Mouse (Mus musculus): ENCODE measurements around the gene B3galt1. TPM values are rescaled to one million over a fixed set of nuclear protein-coding genes. Genes with fewer than 3 reads are reported as not detected.

B3galt1 gene
- polyA plus RNA-seq, 1 experiment from 2014 or later, result 51.2 TPM

GRCm38 (mm10) chr2:67567141-67567680, 1.5 kb downstream of the B3galt1 start:
- 11% methylated on average over 8 of the region's 8 CpGs for WGBS
- no peak for ATAC-seq

GRCm38 (mm10) chr2:67576634-67577033, 11.0 kb downstream of the B3galt1 start:
- no peak overlapping the region for H3K9ac ChIP-seq (ENCODE audit: low read depth, low read length)
- H3K4me3 ChIP-seq (ENCODE audit: low read depth, low read length), result no peak overlapping the region
- WGBS, result 42% methylated on average over 2 of the region's 2 CpGs
- H3K27me3 ChIP-seq (ENCODE audit: control insufficient read depth, insufficient read depth, low read depth, low read length), result no peaks in the 10 kb centered on the region
- H3K36me3 ChIP-seq (ENCODE audit: control insufficient read depth, insufficient read depth, low read length), result no peaks in the 10 kb centered on the region
- no peak overlapping the region for H3K27ac ChIP-seq (ENCODE audit: low read length)
- 0 out of 2 replicates have a peak, but pooled peaks cover 3% of the 10 kb centered on the region for H3K4me1 ChIP-seq (ENCODE audit: control insufficient read depth, insufficient read depth, low read length)
- no peaks in the 10 kb centered on the region for H3K9me3 ChIP-seq (replicated peaks; ENCODE audit: control insufficient read depth, low read length, poor library complexity, severe bottlenecking)
- ATAC-seq, result no peak
- H3K4me2 ChIP-seq (ENCODE audit: low read length), result no peak overlapping the region

More at GRCm38 (mm10) chr2:67567141-67567680, 1.5 kb downstream of the B3galt1 start:
- Histone ChIP-seq H3K4me3 (ENCODE audit: low read depth, low read length) (peak overlapping the region; percentile 85), H3K9me3 (replicated peaks; ENCODE audit: control insufficient read depth, low read length, poor library complexity, severe bottlenecking) (no peaks in the 10 kb centered on the region), H3K27me3 (ENCODE audit: control insufficient read depth, insufficient read depth, low read depth, low read length) (no peaks in the 10 kb centered on the region), H3K4me2 (ENCODE audit: low read length) (peak overlapping the region; percentile 81), H3K9ac (ENCODE audit: low read depth, low read length) (peak overlapping the region; percentile 18), H3K4me1 (ENCODE audit: control insufficient read depth, insufficient read depth, low read length) (peaks cover 11% of the 10 kb centered on the region), H3K27ac (ENCODE audit: low read length) (no peak overlapping the region), H3K36me3 (ENCODE audit: control insufficient read depth, insufficient read depth, low read length) (no peaks in the 10 kb centered on the region)

GRCm38 (mm10) chr2:67583091-67583490, 17.4 kb downstream of the B3galt1 start:
- Histone ChIP-seq H3K4me1 (ENCODE audit: control insufficient read depth, insufficient read depth, low read length) (0 out of 2 replicates have a peak, but pooled peaks cover 2% of the 10 kb centered on the region), H3K9me3 (replicated peaks; ENCODE audit: control insufficient read depth, low read length, poor library complexity, severe bottlenecking) (no peaks in the 10 kb centered on the region), H3K4me2 (ENCODE audit: low read length) (no peak overlapping the region), H3K9ac (ENCODE audit: low read depth, low read length) (no peak overlapping the region), H3K27me3 (ENCODE audit: control insufficient read depth, insufficient read depth, low read depth, low read length) (no peaks in the 10 kb centered on the region), H3K4me3 (ENCODE audit: low read depth, low read length) (no peak overlapping the region), H3K27ac (ENCODE audit: low read length) (no peak overlapping the region), H3K36me3 (ENCODE audit: control insufficient read depth, insufficient read depth, low read length) (no peaks in the 10 kb centered on the region)
- 12% methylated on average over 2 of the region's 2 CpGs for WGBS
- no peak for ATAC-seq

- Histone ChIP-seq H3K27ac (ENCODE audit: low read length) (no peak overlapping the region), H3K4me2 (ENCODE audit: low read length) (no peak overlapping the region), H3K4me1 (ENCODE audit: control insufficient read depth, insufficient read depth, low read length) (no peaks in the 10 kb centered on the region), H3K27me3 (ENCODE audit: control insufficient read depth, insufficient read depth, low read depth, low read length) (no peaks in the 10 kb centered on the region), H3K9ac (ENCODE audit: low read depth, low read length) (no peak overlapping the region), H3K9me3 (replicated peaks; ENCODE audit: control insufficient read depth, low read length, poor library complexity, severe bottlenecking) (no peaks in the 10 kb centered on the region), H3K36me3 (ENCODE audit: control insufficient read depth, insufficient read depth, low read length) (no peaks in the 10 kb centered on the region), H3K4me3 (ENCODE audit: low read depth, low read length) (no peak overlapping the region)
- no peak for ATAC-seq
Observed at GRCm38 (mm10) chr2:67590408-67590807, 24.7 kb downstream of the B3galt1 start.

- 80% methylated on average over 7 of the region's 7 CpGs for WGBS
- Histone ChIP-seq H3K27ac (ENCODE audit: low read length) (no peak overlapping the region), H3K4me3 (ENCODE audit: low read depth, low read length) (no peak overlapping the region), H3K9ac (ENCODE audit: low read depth, low read length) (no peak overlapping the region), H3K36me3 (ENCODE audit: control insufficient read depth, insufficient read depth, low read length) (no peaks in the 10 kb centered on the region), H3K27me3 (ENCODE audit: control insufficient read depth, insufficient read depth, low read depth, low read length) (no peaks in the 10 kb centered on the region), H3K4me2 (ENCODE audit: low read length) (no peak overlapping the region), H3K9me3 (replicated peaks; ENCODE audit: control insufficient read depth, low read length, poor library complexity, severe bottlenecking) (no peaks in the 10 kb centered on the region), H3K4me1 (ENCODE audit: control insufficient read depth, insufficient read depth, low read length) (no peaks in the 10 kb centered on the region)
- no peak for ATAC-seq
Observed at GRCm38 (mm10) chr2:67591831-67592629, 26.4 kb downstream of the B3galt1 start.

GRCm38 (mm10) chr2:67622902-67623301, 57.2 kb downstream of the B3galt1 start:
- no peak for ATAC-seq

GRCm38 (mm10) chr2:67627667-67628066, 62.0 kb downstream of the B3galt1 start:
- H3K27me3 ChIP-seq (ENCODE audit: control insufficient read depth, insufficient read depth, low read depth, low read length), result no peaks in the 10 kb centered on the region
- H3K4me2 ChIP-seq (ENCODE audit: low read length), result no peak overlapping the region
- 77% methylated on average over 3 of the region's 3 CpGs for WGBS
- H3K27ac ChIP-seq (ENCODE audit: low read length), result no peak overlapping the region
- H3K4me1 ChIP-seq (ENCODE audit: control insufficient read depth, insufficient read depth, low read length), result no peaks in the 10 kb centered on the region
- no peak overlapping the region for H3K9ac ChIP-seq (ENCODE audit: low read depth, low read length)
- ATAC-seq, result no peak
- no peaks in the 10 kb centered on the region; the same call in 1 of the 2 replicates for H3K9me3 ChIP-seq (replicated peaks; ENCODE audit: control insufficient read depth, low read length, poor library complexity, severe bottlenecking)
- H3K4me3 ChIP-seq (ENCODE audit: low read depth, low read length), result no peak overlapping the region
- H3K36me3 ChIP-seq (ENCODE audit: control insufficient read depth, insufficient read depth, low read length), result no peaks in the 10 kb centered on the region

More at GRCm38 (mm10) chr2:67622902-67623301, 57.2 kb downstream of the B3galt1 start:
- no peaks in the 10 kb centered on the region for H3K9me3 ChIP-seq (replicated peaks; ENCODE audit: control insufficient read depth, low read length, poor library complexity, severe bottlenecking)
- H3K4me3 ChIP-seq (ENCODE audit: low read depth, low read length), result no peak overlapping the region
- no peaks in the 10 kb centered on the region for H3K27me3 ChIP-seq (ENCODE audit: control insufficient read depth, insufficient read depth, low read depth, low read length)
- no peak overlapping the region for H3K9ac ChIP-seq (ENCODE audit: low read depth, low read length)
- no peak overlapping the region for H3K27ac ChIP-seq (ENCODE audit: low read length)
- H3K4me1 ChIP-seq (ENCODE audit: control insufficient read depth, insufficient read depth, low read length), result no peaks in the 10 kb centered on the region
- H3K4me2 ChIP-seq (ENCODE audit: low read length), result no peak overlapping the region
- H3K36me3 ChIP-seq (ENCODE audit: control insufficient read depth, insufficient read depth, low read length), result no peaks in the 10 kb centered on the region

GRCm38 (mm10) chr2:67628289-67628688, 62.6 kb downstream of the B3galt1 start:
- H3K36me3 ChIP-seq (ENCODE audit: control insufficient read depth, insufficient read depth, low read length), result no peaks in the 10 kb centered on the region
- no peak overlapping the region for H3K4me2 ChIP-seq (ENCODE audit: low read length)
- no peak overlapping the region for H3K9ac ChIP-seq (ENCODE audit: low read depth, low read length)
- no peaks in the 10 kb centered on the region for H3K27me3 ChIP-seq (ENCODE audit: control insufficient read depth, insufficient read depth, low read depth, low read length)
- ATAC-seq, result no peak
- no peaks in the 10 kb centered on the region for H3K4me1 ChIP-seq (ENCODE audit: control insufficient read depth, insufficient read depth, low read length)
- no peak overlapping the region for H3K27ac ChIP-seq (ENCODE audit: low read length)
- 82% methylated on average over 3 of the region's 3 CpGs for WGBS
- H3K4me3 ChIP-seq (ENCODE audit: low read depth, low read length), result no peak overlapping the region
- H3K9me3 ChIP-seq (replicated peaks; ENCODE audit: control insufficient read depth, low read length, poor library complexity, severe bottlenecking), result no peaks in the 10 kb centered on the region; the same call in 1 of the 2 replicates

- 75% methylated on average over 3 of the region's 3 CpGs for WGBS
- no peak for ATAC-seq
- no peaks in the 10 kb centered on the region for H3K36me3 ChIP-seq (ENCODE audit: control insufficient read depth, insufficient read depth, low read length)
- no peaks in the 10 kb centered on the region for H3K27me3 ChIP-seq (ENCODE audit: control insufficient read depth, insufficient read depth, low read depth, low read length)
- no peak overlapping the region for H3K4me3 ChIP-seq (ENCODE audit: low read depth, low read length)
- H3K27ac ChIP-seq (ENCODE audit: low read length), result no peak overlapping the region
- 0 out of 2 replicates have a peak, but pooled peaks cover 2% of the 10 kb centered on the region for H3K4me1 ChIP-seq (ENCODE audit: control insufficient read depth, insufficient read depth, low read length)
- no peaks in the 10 kb centered on the region for H3K9me3 ChIP-seq (replicated peaks; ENCODE audit: control insufficient read depth, low read length, poor library complexity, severe bottlenecking)
- no peak overlapping the region for H3K9ac ChIP-seq (ENCODE audit: low read depth, low read length)
- H3K4me2 ChIP-seq (ENCODE audit: low read length), result no peak overlapping the region
Observed at GRCm38 (mm10) chr2:67654847-67655246, 89.2 kb downstream of the B3galt1 start.
